Mouse (Mus musculus) lung, adult 2 months (tissue): ENCODE results near the gene Stt3b.

ENCODE experiments used
- CTCF ChIP-seq: fragments of 200-500 bp; IDR thresholded peaks from 2 replicates; pipeline ENCODE4 v1.5.1; 2011; ENCODE audit warnings: mild to moderate bottlenecking, low read length, control low read depth; ENCODE audit not compliant: insufficient read depth
- POLR2A ChIP-seq: fragments of 200-500 bp; IDR thresholded peaks from 2 replicates; pipeline ENCODE4 v1.6.1; 2011; ENCODE audit warnings: low read depth, mild to moderate bottlenecking, control low read depth, low read length, borderline replicate concordance; ENCODE audit errors: extremely low read depth

- TF ChIP-seq CTCF (no peak), POLR2A (no peak)
These were observed 48.8 kb downstream of the Stt3b start for GRCm38 (mm10) chr9:115261456-115261855.
